Mouse (Mus musculus) right cerebral cortex, postnatal 4 days (tissue): ENCODE measurements at regions not wholly inside any gene's neighbourhood (a gene's known extent, or its start where the extent isn't known, plus 50 kb on each side); places are given as distances from the start of the nearest gene placed in this dataset.
"Not testable (repeated sequence)": the region's sequence is repeated elsewhere in the genome, so short reads cannot be mapped to it uniquely, and the experiment has no call there.

ENCODE experiments used
- DNase-seq: peaks from one replicate; pipeline ENCODE4 v3.0.0-alpha.2; 2022

- peak; percentile 93 for DNase-seq
These were observed 153.7 kb downstream of the Car8 start for GRCm38 (mm10) chr4:8084954-8085639.

DNA sequence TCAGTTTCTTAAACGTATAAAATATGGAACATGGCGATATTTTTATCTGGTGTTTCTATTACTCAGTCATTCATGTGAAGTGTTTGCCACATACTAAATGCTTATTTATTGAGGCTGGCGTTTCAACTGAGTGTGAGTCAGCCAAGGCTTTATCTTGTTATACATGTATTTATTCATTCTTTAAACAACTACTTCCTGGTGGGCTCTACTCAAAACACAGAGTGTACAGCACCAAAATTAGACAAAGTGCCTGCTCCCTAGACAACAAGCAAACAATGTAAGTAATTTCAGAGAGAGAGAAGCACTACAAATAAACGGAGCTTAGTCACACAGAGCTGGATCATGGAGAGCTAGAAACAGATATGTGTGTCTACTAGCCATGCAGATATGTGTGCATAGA, 159.5 kb downstream of the Car8 start:
- DNase-seq = no peak

- no peak for DNase-seq
These were observed 165.8 kb downstream of the Car8 start for GRCm38 (mm10) chr4:8072989-8073573.

GRCm38 (mm10) chr4:8070693-8071092, 168.1 kb downstream of the Car8 start:
- not testable (repeated sequence) for DNase-seq

DNA sequence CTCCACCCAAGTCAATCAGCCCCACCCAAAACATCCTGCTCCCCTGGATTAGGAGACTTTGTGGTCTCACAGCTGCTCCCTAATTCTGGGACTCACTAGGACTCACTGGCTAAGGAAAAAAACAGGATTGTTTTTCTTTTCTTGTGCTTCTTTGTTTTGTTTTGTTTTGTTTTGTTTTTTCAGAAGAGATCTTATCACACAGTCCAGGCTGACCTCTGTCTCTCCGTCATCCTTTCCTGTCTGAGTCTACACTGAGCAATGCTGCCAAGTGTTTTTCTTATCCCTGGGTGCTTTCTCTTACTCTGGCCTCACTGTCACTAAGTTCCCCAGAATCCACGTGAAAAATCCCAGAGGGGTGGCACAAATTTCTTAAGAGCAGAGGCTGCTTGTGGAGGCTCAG, 170.8 kb downstream of the Car8 start:
- DNase-seq = no peak

- DNase-seq = no peak
These were observed 197.1 kb downstream of the Car8 start for GRCm38 (mm10) chr4:8041776-8042175.

GRCm38 (mm10) chr4:8037863-8038262, 201.0 kb downstream of the Car8 start:
- no peak for DNase-seq

DNA sequence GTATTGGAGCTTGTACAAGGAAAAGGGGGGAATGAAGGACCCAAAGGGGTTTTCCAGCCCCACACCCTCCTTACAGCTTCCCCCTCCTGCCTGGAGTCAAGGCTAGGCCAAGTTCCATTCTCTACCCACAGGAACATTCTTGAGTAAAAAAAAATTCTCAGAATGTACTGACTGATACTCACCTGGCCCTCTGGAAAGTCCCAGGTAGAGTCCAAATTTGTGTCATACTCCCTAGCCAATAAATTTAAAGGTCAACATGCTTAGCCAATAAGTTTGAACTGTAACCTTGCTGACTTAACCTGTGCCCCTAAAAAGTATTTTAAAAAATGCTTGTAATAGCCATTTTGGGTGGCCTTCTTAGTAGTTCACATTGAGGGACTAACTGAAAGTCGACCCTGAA, 205.4 kb downstream of the Car8 start:
- not testable (repeated sequence) for DNase-seq

DNA sequence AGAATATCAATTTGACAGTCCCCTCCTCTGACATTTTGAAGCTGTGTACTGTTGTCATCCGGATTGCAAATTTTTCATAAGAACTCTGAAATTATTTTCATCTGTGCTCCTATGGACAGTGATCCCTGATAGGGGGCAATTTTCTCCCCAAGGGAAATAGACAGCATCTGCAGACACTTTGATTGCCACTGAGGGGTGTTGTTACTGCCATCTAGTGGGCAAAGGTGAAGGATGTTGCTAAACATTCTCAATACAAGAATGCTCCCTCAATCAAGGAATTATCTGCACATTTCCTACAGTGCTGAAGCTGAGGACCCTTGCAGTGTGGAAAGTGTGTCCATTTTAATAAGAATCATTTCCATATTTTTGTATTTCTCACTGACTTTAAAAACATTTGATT, 233.7 kb downstream of the Car8 start:
- peak; percentile 40 for DNase-seq

DNA sequence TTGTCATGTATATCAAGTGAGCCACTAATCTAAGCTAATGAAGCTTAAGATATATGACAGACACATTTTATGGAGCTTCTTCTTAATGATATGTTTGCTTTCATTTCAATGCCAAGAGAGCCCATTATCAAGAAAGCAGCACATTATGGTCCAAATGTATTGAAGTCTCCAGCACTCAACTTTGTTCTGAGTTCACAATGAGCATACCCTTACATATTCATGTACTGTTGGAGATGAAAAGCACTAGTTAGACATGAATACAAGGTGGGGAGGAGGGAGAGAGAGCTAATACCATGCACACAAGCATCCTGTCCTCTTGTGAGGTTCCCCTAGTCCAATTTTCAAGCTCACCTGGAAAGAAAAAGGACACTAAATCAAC, 241.3 kb downstream of the Car8 start:
- no peak for DNase-seq

DNA sequence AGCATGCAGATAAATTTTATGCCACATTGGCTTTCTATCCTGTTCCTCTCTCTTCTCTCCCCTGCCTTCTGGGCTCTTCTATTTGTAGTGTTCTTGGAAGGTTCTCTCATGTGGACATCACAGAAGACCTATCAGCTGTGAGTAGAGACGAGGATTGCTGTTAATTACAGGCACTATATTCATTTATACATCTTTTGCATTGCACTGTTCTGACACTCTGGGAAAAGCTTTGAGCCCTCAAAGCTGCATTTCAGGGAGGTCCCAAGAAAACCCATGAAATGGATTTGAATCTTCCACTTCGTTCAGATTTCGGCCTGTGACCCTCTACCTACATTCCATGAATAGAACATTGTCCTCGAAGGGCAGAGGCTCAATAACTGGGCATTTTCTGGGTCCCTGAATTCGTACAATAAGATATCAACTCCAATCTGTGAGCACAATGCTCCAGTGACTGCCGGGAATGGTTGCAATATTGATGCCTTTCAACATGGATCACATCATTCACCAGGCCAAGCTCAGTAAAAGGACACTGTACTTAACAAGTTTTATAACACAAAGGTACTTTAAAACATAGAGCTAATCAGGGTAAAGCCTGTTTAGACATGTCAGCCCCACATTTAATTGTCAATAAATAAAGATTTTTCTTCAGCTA, 241.8 kb downstream of the Car8 start:
- DNase-seq = no peak

GRCm38 (mm10) chr4:7992944-7993343, 245.9 kb downstream of the Car8 start:
- no peak for DNase-seq

DNA sequence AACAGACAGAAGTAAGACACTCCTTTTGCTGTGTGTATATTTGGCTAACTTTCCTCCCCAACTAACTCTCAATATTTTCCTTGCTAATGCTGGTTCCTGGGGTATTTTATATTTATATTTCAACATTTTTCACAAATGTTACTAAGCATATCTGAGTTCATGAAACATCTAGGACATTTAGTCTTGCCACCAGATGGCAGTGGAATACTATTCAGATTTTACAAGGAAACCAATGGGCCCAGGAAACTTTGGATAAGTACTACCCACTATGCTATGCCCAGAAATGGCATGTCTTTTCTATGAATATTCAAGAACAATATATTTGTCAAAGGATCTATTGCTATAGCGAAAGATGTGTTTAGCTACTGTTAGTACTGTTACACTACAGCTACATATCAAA, 251.1 kb downstream of the Car8 start:
- no peak for DNase-seq

- no peak for DNase-seq
These were observed 251.5 kb downstream of the Car8 start for GRCm38 (mm10) chr4:7987346-7987745.

GRCm38 (mm10) chr4:7984814-7985213, 254.0 kb downstream of the Car8 start:
- no peak for DNase-seq

- no peak for DNase-seq
These were observed 259.0 kb downstream of the Car8 start for GRCm38 (mm10) chr4:7979772-7980351.

- DNase-seq = no peak
These were observed 261.0 kb downstream of the Car8 start for GRCm38 (mm10) chr4:7977661-7978444.

DNA sequence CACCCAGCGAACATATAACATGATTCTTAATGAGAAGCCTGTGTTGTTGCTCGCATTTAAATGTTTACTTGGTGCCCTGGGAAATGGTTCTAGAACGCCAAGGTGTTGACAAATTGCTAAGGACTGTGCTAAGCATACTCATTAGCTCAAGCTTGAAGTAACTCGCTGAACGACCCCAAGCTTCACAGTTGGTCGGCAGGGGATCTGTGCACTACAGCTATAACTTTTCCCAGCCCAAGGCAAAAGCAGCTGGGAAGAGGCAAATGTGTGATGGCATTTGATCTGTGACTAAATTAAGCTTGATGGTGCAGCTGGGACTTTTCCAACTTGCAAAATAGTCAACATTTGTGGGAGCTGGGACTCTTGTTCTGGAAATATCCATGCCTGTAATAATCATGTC, 268.6 kb downstream of the Car8 start:
- no peak for DNase-seq

DNA sequence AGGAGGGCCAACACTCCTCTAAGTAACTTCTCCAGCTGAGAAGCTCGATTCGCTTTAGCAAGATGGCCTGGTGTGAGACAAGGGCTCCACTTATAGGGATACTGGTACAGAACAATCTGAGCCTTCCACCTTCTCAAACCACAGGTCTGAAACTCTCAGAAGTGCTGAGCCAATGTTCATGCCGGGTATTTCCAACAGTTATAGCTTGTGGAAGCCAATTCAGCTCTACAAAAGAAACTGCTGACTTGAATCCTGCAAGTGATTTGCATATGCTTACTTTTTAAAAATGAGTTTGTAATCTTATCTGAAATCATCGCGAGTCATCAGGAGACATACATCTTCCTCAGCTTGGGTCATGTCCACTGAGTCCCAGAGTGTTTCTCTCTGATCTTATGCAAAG, 273.2 kb downstream of the Car8 start:
- no peak for DNase-seq

DNA sequence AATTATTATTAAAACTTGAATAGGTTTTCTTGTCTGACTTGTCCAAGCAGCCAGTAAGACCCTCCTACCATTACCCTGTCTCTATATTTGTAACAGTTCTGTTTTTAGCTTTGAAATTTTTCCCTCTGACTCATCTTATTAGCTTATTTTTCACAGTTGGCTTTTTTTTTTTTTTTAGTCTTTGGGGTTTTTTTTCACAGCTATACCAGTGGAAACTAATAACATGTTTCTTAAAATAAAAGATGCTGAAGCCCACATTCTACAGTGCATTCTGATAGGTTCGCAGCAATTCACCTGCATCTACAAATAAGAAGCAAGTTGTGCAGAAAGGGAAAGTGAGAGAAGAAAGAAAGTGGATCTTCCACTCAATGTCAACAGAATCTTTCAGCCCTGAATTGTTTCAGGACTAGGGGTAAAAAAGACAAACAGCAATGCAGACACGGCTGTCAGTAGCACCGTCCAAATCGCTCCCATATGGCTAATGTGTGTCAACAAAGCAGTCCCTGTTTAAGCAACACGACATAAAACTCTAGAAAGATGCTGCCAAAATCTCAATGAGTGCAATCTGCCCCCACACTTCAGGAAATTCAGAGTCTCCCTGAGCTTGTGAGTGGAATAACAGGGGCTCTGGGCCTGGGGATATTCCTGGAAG, 277.2 kb downstream of the Car8 start:
- DNase-seq = no peak

DNA sequence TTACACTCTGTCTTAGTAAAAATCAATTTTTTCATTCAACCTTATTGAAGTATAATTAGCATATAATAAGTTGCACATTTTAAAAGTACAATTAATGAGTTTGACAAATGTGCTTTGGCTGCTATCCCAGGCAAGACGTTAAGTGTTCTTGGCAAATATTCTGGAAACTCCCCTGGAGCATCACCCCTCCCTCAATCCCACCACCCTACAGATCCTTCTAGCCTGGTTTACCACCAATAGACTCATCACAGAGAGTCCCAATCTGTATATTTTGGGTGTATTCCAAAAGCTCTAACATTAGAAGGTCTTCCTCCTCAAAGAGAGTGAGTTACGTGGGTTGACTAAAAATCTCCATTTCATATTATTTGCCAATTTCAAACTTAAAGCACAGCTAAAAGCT, 278.5 kb downstream of the Car8 start:
- no peak for DNase-seq

- no peak for DNase-seq
These were observed 290.8 kb downstream of the Car8 start for GRCm38 (mm10) chr4:7948020-7948419.

DNA sequence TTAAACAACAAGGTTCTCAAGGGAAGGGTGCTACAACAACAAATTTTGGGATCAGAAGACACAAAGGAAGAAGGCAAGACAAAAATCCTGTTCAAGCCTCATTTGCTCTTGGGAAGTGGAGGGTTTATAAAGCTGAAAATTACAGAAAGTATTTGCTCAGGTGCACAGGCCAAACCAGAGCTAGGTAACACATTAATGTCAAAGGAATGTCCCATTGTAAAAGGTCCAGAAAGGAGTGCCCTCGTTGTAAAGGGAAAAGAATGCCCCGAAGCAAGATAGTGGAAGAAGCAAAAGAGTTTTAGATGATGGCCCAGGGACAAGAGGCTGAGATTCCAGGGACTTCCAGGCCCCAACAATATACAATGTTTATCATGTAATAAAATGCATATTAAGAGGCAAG, 317.3 kb downstream of the Car8 start:
- no peak for DNase-seq
